Mouse (Mus musculus) neural tube, embryonic 11.5 days (tissue): ENCODE measurements around the gene Plvap. TPM values are rescaled to one million over a fixed set of nuclear protein-coding genes. Genes with fewer than 3 reads are reported as not detected.

Source experiments
- ATAC-seq: fragments of 200-750 bp; cut with Nextera tagmentation; 2 replicates; pipeline ENCODE4 v1.8.0; 2017; ENCODE audit warnings: moderate number of reproducible peaks, mild to moderate bottlenecking, moderate TSS enrichment, moderate library complexity; ENCODE audit not compliant: insufficient read depth, low FRiP score, low TSS enrichment
- DNase-seq: peaks from one replicate; pipeline ENCODE4 v3.0.0-alpha.2; 2015; ENCODE audit warnings: low spot score
- H3K27ac ChIP-seq: fragments of 300-500 bp; sonication (generic); 2 replicates; pipeline ENCODE4 v1.5.1; 2014; ENCODE audit warnings: low read depth, mild to moderate bottlenecking, low read length
- H3K27me3 ChIP-seq: fragments of 300-500 bp; sonication (generic); 2 replicates; pipeline ENCODE4 v1.6.1; 2014; ENCODE audit warnings: mild to moderate bottlenecking, low read length, mixed read lengths; ENCODE audit not compliant: control insufficient read depth, insufficient read depth
- H3K36me3 ChIP-seq: fragments of 300-500 bp; sonication (generic); 2 replicates; pipeline ENCODE4 v1.6.1; 2014; ENCODE audit warnings: mild to moderate bottlenecking, low read length, moderate library complexity, mixed read lengths; ENCODE audit not compliant: control insufficient read depth, insufficient read depth
- H3K4me1 ChIP-seq: fragments of 300-500 bp; sonication (generic); 2 replicates; pipeline ENCODE4 v1.6.1; 2014; ENCODE audit warnings: low read length, mixed read lengths; ENCODE audit not compliant: control insufficient read depth, insufficient read depth
- H3K4me2 ChIP-seq: fragments of 300-500 bp; sonication (generic); 2 replicates; pipeline ENCODE4 v1.6.1; 2014; ENCODE audit warnings: low read depth, mild to moderate bottlenecking, moderate library complexity
- H3K4me3 ChIP-seq: fragments of 300-500 bp; sonication (generic); 2 replicates; pipeline ENCODE4 v1.5.1; 2014; ENCODE audit warnings: low read depth, low read length
- H3K9ac ChIP-seq: fragments of 300-500 bp; sonication (generic); 2 replicates; pipeline ENCODE4 v1.6.1; 2014; ENCODE audit warnings: mild to moderate bottlenecking, low read length
- H3K9me3 ChIP-seq: fragments of 300-500 bp; sonication (generic); 2 replicates; pipeline ENCODE4 v1.6.1; 2016; ENCODE audit warnings: low read length; ENCODE audit not compliant: control insufficient read depth
- WGBS: fragments of 180-500 bp; shearing (Covaris S2); extraction: QIAGEN DNeasy Blood & Tissue Kit; methylation state at CpG from one replicate; pipeline ENCODE4 v1.1.7; 2014; 5-methylcytosine and 5-hydroxymethylcytosine counted together
- polyA plus RNA-seq: library from polyadenylated mRNA; unstranded; fragments of >200 nt; fragmentation: Nextera tagmentation; extraction: Ambion mirVana; gene quantifications from 2 replicates; pipeline ENCODE4 v1.2.1, GENCODE M21; 2014

Plvap gene
- polyA plus RNA-seq, 1 experiment from 2014 or later: 49.5 TPM

GRCm38 (mm10) chr8:71468001-71468400 lies 43.6 kb downstream of the Plvap start:
- no peaks in the 10 kb centered on the region for H3K27me3 ChIP-seq
- H3K9ac ChIP-seq: no peak overlapping the region
- no peak overlapping the region for H3K4me3 ChIP-seq
- ATAC-seq (no peak), DNase-seq (no peak)
- H3K27ac ChIP-seq: no peak overlapping the region
- WGBS: 94% methylated on average over 1 of the region's 1 CpGs
- H3K4me1 ChIP-seq: peaks cover 17% of the 10 kb centered on the region
- H3K4me2 ChIP-seq: no peak overlapping the region
- H3K9me3 ChIP-seq: no peaks in the 10 kb centered on the region
- H3K36me3 ChIP-seq: peaks cover 5% of the 10 kb centered on the region; the same call in 1 of the 2 replicates

DNA sequence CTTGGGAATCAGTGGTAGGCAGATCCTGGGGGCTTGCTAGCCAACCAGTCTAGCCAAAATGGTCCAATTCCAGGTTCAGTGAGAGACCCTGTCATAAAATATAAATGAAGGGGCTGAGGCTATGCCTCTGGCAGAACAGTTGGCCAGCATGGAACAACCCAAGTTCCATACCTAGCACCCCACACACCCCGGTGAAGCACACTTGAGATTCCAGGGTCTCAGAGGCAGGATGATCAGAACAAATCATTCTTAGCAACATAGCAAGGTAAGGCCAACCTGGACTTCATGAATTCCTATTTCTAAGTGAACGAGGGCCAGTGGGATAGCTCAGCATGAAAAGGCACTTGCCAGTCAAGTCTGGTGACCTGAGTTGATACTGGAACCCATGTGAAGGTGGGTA lies 44.4 kb downstream of the Plvap start:
- Histone ChIP-seq H3K27ac (no peak overlapping the region), H3K36me3 (peaks cover 3% of the 10 kb centered on the region; the same call in 1 of the 2 replicates), H3K4me1 (peaks cover 20% of the 10 kb centered on the region), H3K4me3 (no peak overlapping the region), H3K27me3 (no peaks in the 10 kb centered on the region), H3K9ac (no peak overlapping the region), H3K4me2 (no peak overlapping the region), H3K9me3 (no peaks in the 10 kb centered on the region)
- WGBS: 91% methylated on average over 2 of the region's 2 CpGs
- ATAC-seq (no peak), DNase-seq (no peak)

DNA sequence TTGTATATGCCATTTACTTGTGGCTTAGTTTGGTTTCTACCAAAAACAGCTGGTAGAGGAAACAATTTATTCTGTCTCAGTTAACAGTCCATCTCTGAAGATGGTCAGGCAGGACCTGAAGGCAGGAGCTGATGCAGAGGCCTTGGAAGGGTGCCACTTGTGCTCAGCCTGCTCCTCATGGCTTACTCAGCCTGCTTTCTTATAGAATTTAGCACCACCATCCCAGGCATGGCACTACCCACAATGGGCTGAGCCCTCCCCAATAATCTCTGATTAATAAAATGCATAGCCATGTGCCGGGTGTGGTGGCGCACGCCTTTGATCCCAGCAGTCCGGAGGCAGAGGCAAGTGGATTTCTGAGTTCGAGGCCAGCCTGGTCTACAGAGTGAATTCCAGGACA lies 45.4 kb downstream of the Plvap start:
- Histone ChIP-seq H3K36me3 (peaks cover 4% of the 10 kb centered on the region; the same call in 1 of the 2 replicates), H3K9me3 (no peaks in the 10 kb centered on the region), H3K4me1 (peaks cover 22% of the 10 kb centered on the region), H3K4me2 (no peak overlapping the region), H3K27ac (no peak overlapping the region), H3K4me3 (no peak overlapping the region), H3K9ac (no peak overlapping the region), H3K27me3 (no peaks in the 10 kb centered on the region)
- WGBS: 98% methylated on average over 5 of the region's 5 CpGs
- DNase-seq: no peak
- no peak for ATAC-seq

- H3K4me3 ChIP-seq: peak overlapping the region; percentile 63
- peak overlapping the region; percentile 76; the same call in 1 of the 2 replicates for H3K9ac ChIP-seq
- peaks cover 6% of the 10 kb centered on the region for H3K36me3 ChIP-seq
- no peaks in the 10 kb centered on the region for H3K27me3 ChIP-seq
- 82% methylated on average over 8 of the region's 8 CpGs for WGBS
- ATAC-seq (no peak), DNase-seq (no peak)
- H3K9me3 ChIP-seq: no peaks in the 10 kb centered on the region
- peaks cover 22% of the 10 kb centered on the region for H3K4me1 ChIP-seq
- H3K27ac ChIP-seq: no peak overlapping the region
- peak overlapping the region; percentile 88 for H3K4me2 ChIP-seq
Measured at GRCm38 (mm10) chr8:71465733-71466132, 45.8 kb downstream of the Plvap start.

DNA sequence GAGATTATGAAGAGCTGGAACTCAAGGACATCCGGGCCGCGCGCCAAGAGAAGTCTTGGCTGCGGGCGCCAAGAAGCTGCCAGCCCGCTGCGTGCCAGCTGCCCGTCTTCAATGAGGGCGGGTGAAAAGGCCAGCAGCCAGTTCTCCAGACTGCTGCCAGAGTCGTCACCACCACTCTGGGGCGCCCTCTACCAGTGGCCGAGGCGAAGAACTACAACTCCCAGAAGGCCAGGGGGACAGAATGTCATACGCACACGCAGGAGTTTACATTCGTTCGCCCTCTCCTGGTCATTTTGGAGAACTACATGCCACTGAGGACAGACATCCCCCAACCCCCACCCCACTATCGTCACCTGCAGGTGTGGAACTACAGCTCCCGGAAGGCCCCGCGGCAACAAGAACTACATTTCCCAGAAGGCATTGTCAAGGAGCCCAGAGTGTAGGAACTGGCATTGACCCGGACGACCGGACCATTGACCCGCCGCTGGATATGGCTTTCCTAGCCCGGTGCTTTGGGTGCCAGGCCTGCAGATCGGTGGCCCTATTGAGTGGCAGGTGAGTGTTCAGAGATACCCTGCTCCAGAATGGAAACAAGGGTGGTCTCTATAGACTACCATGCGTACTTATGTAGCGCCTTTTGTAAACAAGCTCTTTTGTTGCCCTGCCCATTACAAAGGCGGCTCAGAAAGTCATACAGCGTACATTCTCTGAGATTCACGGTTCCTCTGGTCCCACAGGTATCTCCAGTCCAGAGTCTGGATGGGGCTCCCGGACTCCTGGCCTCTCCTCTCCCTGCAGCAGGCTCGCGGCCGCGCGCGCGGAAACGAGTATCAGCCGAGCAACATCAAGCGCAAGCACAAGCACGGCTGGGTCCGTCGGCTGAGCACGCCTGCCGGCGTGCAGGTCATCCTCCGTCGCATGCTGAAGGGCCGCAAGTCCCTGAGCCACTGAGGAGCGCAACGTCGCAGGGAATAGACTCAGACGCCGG lies 46.7 kb downstream of the Plvap start, which contains the start of gene Mrpl34:
TSS of gene Mrpl34 (plus strand) at position 447 of the 988 bp plus-strand sequence.
- under 1% methylated on average over 59 of the region's 59 CpGs for WGBS
- Histone ChIP-seq H3K4me2 (peak within 1 kb of the TSS; percentile 88), H3K27me3 (no peaks in the 10 kb centered on the region), H3K4me1 (peaks cover 19% of the 10 kb centered on the region), H3K27ac (peak within 1 kb of the TSS; percentile 28), H3K9me3 (no peaks in the 10 kb centered on the region), H3K4me3 (peak within 1 kb of the TSS; percentile 93), H3K36me3 (peaks cover 6% of the 10 kb centered on the region), H3K9ac (peak within 1 kb of the TSS; percentile 76)
- peak; percentile 97 for DNase-seq
- peak; percentile 68 for ATAC-seq

DNA sequence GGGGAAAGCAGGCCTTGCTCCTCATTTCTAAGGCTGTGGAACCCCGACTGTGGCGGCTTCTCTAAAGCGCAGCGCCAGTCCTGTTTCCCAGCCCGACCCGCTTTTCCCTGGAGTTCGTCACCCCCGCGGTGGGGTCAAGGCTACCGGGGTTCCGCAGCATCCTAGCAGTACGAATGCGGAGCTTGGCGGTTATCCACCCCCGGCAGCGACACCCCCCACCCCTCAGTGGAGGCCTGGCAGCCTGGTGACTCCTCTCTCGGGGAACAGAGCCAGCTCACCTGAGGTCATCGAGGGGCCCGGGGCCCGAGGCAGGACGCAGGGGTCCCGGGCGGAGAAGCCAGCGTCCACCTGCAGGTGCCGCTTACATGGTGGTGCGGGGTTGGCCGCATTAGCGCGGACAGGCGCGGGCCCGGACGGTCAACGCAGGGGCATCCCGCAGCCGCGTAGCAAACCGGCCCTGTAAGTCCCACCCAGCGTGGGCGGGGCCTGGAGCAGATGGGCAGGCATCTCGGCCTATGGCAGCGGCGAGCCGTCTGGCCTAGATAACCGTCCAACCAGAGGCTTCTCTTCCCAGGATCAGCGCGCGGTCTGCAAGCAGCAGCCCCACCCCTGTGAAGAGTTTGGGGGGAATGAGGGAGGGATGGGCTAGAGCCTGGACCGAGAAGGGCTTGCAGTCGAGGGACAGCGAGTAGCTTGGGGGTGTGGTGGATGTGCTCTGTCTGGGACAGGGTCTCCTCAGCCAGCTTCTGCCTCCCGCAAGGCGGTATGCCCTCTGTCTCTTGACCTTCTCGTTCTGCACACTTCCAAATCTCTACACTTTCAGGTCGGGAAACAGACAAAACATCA lies 48.1 kb downstream of the Plvap start, which contains the start of gene Abhd8:
TSS of gene Abhd8 (minus strand) at position 468 of the 846 bp plus-strand sequence.
- Histone ChIP-seq H3K4me1 (peaks cover 18% of the 10 kb centered on the region), H3K9ac (peak within 1 kb of the TSS; percentile 87), H3K36me3 (peaks cover 6% of the 10 kb centered on the region), H3K27ac (peak within 1 kb of the TSS; percentile 58), H3K4me2 (peak within 1 kb of the TSS; percentile 85), H3K27me3 (no peaks in the 10 kb centered on the region), H3K9me3 (no peaks in the 10 kb centered on the region), H3K4me3 (peak within 1 kb of the TSS; percentile 93)
- under 1% methylated on average over 55 of the region's 55 CpGs for WGBS
- DNase-seq: peak; percentile 98
- peak; percentile 83 for ATAC-seq

DNA sequence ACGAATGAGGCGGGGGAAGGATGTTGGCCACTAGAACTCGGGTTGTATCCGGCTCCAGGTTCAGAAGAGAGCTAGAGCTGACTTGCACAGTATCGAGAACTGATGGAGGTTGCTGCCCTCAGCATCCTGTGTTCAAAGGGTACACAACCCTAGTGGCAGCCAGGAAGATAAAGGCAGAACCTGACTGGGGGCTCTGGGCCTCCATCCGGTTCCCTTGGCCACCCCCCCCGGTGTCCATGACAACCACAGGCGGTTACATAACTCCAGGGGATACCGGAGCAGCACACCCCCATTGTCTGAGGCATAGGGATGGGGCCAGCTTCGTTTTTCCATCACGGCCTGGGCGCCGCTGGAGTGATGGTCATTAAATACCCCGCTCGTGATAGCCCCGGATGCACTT lies 48.8 kb downstream of the Plvap start:
- peak; percentile 10; the same call in 1 of the 2 replicates for ATAC-seq
- peaks cover 10% of the 10 kb centered on the region for H3K36me3 ChIP-seq
- WGBS: 6% methylated on average over 16 of the region's 16 CpGs
- no peak overlapping the region; the same call in 1 of the 2 replicates for H3K27ac ChIP-seq
- peak overlapping the region; percentile 93 for H3K4me3 ChIP-seq
- peak overlapping the region; percentile 87 for H3K9ac ChIP-seq
- no peaks in the 10 kb centered on the region for H3K27me3 ChIP-seq
- peak; percentile 46 for DNase-seq
- peak overlapping the region; percentile 85 for H3K4me2 ChIP-seq
- H3K9me3 ChIP-seq: no peaks in the 10 kb centered on the region
- peaks cover 18% of the 10 kb centered on the region for H3K4me1 ChIP-seq

- ATAC-seq: no peak
- peak overlapping the region; percentile 85 for H3K4me2 ChIP-seq
- H3K27me3 ChIP-seq: no peaks in the 10 kb centered on the region
- H3K4me1 ChIP-seq: peaks cover 18% of the 10 kb centered on the region
- peak overlapping the region; percentile 93 for H3K4me3 ChIP-seq
- peaks cover 16% of the 10 kb centered on the region for H3K36me3 ChIP-seq
- no peak for DNase-seq
- no peaks in the 10 kb centered on the region for H3K9me3 ChIP-seq
- H3K27ac ChIP-seq: no peak overlapping the region
- 79% methylated on average over 4 of the region's 4 CpGs for WGBS
- H3K9ac ChIP-seq: peak overlapping the region; percentile 87
Measured at GRCm38 (mm10) chr8:71462191-71462590, 49.4 kb downstream of the Plvap start.
